Mouse (Mus musculus): ENCODE measurements around the gene P2rx4.

P2rx4 gene

DNA sequence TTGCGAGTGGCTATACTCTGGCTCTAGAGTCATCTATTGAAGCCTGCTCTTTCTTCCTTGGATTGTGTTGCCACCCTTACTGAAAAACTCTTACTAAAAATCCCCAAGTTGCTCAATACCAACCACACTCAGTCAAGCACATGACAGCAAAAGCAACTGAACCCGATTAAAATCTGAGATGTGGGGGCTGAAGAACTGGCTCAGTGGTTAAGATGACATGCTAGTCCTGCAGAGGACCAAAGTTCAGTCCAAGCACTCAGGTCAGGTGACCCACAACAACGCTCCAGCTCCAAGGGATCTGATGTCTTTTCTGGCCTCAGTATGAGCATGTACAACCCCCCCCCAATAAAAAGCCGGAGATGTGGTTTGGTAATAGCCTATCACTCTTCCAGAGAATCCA lies 2.8 kb upstream of the P2rx4 start:
- DNase-seq = no peak

DNA sequence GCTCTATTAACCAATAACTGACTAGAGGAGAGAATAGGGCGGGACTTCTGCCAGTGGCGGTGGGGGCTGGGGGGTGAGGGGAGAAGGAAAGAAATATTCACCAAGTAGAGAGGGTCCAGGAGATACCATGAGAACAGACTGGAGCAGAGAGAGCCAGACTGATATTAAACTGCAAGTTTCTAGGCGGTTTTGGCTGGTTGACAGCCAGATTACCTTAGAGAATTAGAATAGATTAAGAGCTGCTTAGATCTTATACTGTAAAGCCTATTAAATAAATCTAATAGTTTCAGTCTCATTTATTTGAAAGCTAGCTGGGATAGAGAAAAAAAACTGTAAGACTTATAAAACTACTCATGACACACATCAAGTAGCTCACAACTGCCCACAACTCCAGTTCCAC lies 2.2 kb upstream of the P2rx4 start:
- DNase-seq = no peak

DNA sequence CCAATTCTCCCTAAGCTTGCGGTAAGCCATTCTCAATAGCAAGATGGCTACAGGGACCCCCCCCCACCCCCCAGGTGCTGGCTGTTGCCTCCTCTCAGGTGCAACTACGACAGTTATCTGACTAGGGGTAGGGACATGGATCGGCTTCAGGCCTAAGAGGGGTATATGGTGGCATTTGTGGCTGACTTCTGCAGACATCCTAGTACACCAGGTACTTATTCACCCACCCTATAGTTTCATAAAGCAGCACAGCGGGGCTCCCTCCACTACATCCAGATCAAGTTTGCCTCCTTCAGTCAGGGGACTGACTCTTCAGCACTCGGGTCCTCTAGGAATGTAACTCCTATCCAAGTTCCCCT lies 448 bp upstream of the P2rx4 start:
- DNase-seq = no peak

DNA sequence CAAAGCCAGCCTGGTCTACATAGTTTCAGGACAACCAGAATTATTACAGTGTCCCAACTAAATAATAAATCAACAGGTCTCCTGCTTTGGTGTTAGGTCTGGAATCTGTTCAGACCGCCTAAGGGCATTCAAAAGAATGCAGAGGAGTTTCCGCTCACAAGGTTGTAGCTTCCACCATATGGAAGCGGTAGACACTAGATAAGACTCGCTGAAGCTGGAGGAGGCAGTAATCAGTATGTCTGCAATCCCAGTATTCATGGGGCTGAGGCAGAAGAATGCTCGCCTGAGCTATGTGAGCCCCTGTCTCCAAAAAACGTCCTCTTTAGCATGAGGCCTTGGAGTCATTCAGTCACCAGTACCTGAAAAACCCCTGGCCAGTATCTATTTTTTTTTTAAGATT lies 1.5 kb downstream of the P2rx4 start:
- no peak for DNase-seq

DNA sequence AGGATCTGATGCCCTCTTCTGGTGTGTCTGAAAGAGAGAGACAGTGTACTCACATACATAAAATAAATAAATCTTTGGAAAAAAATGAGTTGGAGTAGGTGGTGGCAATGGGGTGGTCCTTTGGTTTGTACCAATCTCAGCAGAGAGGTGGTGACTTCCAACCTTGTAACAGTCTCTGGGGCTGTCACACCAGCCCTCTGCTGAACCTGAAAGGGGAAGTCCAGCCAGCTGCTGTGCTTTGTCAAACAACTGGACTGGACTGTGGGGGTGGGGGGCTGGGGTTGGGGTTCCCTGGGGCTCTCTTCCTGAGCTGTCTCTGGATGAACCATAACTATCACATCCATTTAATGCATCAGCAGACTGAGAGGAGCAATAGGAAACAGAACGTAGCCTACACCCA lies 8.4 kb downstream of the P2rx4 start:
- no peak for DNase-seq

DNA sequence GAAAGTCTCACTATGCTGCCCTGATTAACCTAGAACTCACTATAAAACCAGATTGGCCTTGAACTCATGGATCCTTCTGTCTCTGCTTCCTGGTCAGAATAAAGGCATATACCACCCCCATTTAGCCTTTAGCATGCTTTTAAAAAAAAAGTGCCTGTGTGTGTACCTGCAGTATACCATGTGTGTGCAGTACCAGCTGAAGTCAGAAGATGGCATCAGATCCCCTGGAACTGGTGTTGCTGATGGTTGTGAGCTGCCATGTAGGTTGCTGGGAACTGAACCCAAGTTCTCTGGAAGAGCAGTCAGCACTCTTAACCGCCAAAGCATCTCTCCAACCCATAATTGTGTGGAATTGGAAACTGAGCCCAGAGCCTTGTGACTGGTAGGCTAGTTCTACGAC lies 9.4 kb downstream of the P2rx4 start:
- no peak for DNase-seq

DNA sequence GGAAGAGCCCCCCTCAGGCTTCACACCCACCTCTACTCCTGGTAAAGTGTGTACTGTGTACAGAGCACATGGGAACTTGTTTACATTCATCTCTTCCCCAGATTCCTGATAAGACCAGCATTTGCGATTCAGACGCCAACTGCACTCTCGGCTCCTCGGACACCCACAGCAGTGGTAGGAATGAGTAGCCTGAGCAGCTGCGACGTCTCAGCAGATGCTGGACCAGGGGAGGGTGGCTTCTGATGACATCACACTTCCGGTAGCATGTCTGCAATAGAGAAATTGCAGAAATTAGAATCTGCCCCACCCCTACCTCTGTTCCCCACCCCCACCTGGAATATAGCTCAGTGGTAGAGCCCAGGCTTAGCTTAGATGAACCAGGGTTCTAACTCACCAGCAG lies 11.1 kb downstream of the P2rx4 start:
- no peak for DNase-seq

DNA sequence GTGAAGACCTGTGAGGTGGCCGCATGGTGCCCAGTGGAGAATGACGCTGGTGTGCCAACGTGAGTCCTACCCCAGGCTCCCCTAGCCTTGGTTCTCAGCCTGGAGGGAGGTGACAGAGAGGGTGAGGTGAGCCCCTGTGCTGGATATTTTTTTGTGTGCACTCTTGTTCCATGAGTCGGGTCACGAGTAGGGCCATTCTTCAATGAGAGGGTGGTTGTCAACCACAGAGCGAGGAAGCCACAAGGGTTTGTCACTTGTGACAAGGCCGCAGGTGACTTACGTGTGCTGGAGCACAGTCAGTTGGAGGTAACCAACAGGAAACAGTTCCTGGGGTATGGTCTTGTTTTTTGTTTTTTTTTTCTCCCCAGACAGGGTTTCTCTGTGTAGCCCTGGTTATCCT lies 11.8 kb downstream of the P2rx4 start:
- peak in 1 of 2 experiments; percentile 30 for DNase-seq

DNA sequence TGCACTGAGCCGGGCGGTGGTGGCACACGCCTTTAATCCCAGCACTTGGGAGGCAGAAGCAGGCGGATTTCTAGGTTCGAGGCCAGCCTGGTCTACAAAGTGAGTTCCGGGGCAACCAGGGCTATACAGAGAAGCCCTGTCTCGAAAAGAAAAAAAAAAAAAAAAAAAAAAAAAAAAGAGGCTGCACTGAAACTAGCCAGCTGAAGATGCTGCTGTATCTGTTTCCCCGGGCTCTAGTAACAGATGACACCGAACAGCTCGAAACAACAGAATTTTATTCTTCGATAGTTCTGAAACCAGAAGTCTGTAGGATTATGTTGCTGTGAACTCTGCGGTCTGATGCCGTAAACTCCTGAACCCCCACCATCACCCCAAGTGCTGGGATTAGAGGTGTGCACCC lies 18.1 kb downstream of the P2rx4 start:
- DNase-seq = no peak

DNA sequence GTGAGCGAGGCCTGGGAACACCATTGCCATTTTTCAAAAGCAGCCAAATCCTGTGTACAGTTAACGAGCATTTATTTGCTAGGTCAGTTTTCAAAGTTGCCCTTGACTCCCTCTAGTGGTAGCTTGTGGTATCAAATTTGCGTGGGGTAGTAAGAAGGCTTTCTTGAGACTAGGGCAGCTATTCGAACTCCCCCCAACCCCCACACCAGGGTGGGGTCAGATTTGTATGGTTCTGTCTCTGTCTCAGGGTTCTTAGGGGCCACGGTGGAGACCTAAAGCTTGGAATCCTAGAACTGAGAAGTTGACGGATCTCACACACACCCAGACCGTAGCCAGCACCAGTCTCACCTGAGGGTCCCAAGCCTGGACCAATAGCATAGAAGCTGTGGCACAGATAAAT lies 18.7 kb downstream of the P2rx4 start:
- DNase-seq = peak in 1 of 2 experiments; percentile 33

DNA sequence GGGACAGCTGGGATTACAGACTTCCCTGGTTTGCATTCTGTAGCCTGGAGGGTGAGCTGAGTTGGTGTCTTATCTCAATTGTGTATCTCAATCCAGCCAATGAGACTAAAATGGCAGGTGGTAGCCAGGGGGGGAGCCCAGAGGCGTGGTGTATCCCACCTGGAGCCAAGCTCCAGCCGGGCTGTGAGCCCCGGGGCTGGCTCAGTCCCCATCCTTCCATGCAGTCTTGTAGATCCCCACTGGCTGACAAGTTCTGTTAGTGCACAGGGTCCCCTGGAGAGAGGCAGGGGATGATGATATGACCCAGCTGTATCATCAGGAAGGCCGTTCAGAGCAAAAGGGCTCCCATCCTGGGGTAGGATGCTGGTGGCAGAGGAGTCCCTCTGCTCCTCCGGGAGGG lies 19.3 kb downstream of the P2rx4 start:
- DNase-seq = no peak

DNA sequence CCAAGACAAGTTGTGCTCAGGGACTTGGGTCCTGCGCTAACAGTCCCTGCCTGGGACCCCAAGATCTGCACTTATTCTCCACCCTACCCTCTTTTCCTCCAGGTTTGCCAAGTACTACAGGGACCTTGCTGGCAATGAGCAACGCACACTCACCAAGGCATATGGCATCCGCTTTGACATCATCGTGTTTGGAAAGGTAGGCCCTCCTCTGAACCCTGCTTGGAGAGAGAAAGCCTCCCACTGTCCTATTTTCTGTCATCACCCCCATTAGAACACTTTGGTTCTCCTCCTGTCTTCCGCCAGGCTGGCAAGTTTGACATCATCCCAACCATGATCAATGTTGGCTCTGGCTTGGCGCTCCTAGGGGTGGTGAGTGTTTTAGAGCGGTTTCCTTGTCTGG lies 19.8 kb downstream of the P2rx4 start:
- no peak for DNase-seq

DNA sequence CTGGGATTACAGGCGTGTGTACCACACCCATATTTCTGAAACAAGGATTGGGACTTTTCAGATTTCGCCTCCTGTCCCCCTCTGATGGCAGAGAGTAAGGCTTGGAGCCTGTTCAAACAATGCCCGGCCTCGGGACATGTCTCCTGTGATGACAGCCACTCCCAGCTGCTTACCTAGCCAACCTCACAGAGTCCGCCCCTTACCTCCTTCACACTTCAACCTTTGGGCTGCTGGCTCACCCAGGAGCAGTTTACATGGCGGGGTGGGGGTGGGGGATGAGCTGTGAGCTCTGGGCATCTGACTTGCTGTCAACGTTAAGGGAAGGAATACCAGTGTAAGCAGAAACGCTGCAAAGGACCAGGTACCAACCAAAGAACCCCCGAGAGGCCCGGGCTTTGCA lies 23.4 kb downstream of the P2rx4 start:
- DNase-seq = no peak

DNA sequence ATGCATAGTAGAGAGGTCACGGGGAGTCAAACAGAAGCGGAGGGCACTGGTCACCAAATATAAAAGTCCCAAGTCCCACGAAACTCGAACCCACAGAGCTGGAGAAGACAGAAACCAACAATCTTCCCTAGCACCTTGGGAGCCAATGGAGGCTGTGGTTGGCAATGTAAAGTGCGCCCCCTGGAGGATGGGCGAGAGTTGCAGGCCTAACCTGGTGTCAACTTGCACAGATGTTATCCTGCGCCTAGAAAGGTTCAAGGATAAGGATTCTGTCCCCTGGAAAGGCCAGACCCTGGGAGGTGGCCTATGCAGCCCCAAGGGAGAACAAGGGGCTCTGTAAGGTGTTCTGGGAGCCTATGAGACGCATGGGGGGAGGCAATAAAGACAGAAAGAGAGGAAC lies 24.0 kb downstream of the P2rx4 start:
- peak; percentile 46 to 56 for DNase-seq

DNA sequence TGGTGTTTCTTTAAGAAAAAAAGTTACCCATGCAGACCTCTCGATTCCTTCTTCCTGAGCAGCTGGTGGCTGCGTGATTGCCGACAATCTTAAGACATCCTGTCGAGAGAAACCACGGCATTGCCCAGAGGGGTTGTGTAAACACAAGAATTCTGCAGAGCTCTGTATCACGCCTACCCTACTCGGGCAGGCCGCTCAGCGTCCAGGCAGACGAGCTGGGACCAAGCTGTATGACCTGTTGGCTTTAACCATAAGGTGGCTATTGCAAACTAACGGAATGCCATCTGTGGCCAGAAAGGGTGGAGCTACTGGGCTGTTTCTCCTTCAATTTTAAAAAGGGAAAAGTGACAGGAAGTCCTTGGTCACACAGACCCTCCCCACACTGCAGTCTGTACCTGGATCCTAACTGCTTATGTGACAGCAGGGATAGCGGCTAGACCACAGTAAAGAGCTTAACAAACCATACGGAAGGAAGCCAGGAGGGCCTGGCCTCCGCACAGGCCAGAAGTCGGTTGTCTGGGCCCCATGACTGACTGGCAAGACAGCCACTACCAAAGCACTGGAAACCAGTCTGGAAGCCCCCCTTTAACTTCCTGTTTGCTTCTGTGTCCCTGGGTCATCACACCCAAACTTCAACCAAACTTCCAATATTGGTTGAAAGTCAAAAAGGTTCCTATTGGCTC lies 24.8 kb downstream of the P2rx4 start:
- peak; percentile 32 to 53 for DNase-seq

DNA sequence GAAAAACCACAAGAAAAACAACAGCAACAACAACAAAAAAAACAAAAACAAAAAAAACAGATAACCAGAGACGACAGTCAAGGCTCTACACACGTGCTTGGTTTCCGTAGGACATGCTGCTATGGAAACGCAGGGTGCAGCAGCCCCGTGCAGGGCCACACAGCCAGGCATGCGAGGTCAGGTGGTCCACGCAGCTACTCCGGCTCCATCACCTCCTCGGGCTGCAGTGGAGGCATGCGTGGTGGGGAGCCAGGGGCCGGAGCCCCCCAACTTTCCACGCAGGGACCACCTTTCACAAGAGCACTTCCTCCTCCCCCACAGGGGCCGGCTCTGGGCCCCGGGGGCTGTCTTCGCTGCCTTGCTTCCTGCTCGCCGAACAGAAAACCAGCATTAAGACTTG lies 26.5 kb downstream of the P2rx4 start:
- peak; percentile 32 to 42 for DNase-seq

DNA sequence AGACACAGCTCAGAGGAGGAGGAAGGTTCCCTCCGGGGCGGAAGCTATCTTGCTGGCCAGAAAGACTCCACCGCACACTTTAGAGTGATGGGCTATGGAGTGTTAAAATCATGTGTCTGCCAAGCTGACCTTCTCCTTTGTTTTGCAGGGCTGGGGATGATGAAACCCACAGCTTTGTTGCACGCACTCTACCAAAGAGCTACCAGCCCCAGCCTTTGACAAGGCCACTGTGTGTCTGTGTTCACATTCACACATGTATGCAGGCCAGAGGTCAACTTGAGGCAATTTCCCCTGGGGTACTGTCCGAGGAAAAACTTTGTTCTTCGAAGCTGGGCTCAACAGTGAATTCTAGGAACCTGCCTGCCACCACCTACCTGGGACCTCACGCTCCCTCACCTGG lies 28.5 kb downstream of the P2rx4 start:
- no peak for DNase-seq

DNA sequence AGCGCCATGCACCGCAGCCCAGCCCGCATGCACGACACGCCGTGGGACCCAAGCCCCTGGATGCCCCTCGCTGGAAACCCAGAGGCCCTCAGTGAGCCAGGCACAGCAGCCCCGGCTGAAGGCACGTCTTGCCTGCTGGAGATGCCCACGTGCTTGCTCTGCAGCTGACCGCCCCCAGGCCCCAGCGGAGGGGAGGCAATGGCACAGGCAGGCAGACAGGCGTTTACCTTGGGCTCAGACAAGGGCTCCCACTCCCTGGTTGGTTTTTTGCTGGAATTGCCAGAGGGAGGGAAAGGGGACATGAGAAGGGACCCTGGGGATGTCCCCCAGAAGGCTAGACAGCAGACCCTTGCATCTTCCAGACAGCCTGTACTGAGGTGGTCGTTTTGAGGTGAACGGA lies 29.4 kb downstream of the P2rx4 start:
- no peak for DNase-seq

DNA sequence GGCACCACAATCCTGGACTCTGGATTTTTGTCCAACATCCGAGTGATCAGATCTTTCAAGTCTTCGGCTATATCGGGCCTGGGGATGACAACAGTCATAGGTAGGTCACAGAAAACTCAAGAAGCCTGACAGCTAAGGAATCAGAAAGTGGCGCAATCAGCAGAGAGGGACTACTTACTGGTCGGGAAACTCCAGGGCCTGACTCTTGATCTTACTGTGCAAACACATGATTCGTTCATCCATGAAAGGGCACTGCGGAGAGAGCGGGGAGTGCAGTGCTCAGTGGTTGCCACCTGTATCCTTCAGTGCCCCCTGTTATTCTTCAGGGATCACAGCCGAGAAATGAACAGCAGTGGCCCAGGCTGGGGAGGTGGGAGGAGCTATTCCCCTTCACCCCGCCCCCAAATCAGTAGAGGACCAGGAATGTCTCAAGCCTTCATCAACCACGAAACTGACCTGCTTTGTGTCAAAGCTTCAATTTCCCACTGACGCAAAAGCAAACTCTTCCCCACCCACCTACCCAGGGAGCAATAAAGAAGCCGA lies 36.6 kb downstream of the P2rx4 start:
- DNase-seq = no peak

DNA sequence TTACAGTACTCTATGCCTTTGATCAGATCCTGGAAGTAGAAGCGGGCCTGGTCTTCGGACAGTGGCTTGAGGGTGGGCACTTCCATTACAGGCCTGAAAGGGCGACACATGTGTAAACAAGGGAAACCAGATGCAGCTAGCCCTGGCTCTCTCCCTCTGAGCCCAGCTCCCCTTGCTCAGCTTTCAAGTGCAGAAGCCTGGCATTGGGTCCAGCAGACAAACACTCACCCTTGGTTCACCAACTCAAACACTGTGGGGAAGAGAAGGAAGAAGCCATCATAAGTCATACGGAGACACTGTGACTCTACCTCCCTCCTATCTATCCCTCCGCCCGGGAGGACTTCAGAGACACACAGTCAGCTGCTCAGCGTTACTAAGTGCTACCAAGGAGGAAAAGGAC lies 40.6 kb downstream of the P2rx4 start:
- DNase-seq = no peak

DNA sequence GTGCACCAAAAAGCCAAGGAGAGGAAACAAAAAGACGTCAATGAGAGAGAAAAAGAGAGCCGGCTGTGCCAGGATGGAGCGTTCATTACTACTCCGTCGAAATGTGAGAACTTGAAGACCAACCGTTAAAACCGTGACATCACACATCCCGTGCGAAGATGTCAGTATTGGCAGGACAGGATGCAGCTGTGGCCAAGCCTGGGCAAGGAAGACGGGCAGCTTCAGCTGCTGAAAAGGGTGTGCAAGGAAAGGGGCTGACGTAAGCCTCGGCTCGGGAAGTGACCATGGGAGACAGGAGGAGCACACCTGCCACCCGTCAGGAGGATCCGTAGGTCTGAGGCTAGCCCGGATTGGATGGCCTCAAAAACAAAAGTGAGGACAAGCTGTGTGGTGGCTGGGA lies 47.1 kb downstream of the P2rx4 start:
- DNase-seq = no peak

DNA sequence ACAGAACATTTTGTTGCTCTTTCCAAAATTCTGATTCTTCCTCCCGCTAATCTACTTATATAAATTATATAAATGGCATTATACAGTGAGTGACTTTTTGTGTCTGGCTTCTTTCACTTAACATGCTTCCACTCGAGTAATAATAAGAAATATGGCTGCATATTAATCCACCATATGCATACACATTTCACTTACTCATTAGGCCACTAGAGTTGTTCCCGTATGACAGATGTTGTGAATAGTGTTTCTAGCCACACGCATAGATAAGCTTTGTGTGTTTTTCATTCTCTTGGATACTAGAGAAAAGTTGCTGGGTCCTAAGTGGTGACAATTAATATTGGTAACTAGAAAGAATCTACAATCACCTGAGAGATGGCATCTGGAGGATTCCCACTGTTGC lies 48.3 kb downstream of the P2rx4 start:
- DNase-seq = no peak

DNA sequence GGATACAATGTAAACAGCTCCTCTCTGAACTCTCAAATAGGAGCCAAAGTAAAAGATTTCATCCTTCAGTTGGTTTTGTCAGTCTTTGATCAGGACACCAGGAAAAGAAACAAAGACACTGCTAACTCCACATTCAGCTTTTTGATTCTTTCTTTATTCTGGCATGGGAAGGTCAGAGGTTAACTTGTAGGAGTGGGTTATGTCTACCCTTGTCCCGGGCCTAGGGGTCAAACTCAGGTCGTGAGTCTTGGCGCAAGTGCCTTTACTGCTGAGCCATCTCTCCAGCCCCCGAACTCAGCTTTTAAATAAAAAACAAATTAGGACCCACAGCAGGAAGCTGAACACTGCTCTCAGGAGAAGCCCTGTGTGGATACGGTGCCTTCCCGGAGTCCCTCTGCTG lies 48.8 kb downstream of the P2rx4 start:
- no peak for DNase-seq

DNA sequence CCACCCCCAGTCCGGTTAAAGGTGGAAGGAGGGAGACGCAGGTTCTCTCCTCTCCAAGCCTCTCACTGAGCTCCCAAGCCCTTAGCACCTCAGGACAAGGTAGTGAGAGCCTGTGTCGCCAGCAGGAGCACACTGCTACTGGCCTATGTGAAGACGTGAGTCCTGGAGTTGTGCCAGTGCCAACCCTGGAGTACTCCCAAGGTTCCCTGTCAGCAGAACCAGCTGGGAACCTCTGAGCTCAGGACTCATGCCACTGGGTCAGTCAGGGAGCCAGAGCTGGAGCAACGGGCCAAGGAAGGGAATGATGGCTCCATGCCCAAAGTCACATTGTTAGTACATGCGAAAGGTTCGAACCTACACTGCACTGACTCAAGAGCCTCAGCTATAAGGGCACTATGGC lies 49.3 kb downstream of the P2rx4 start:
- DNase-seq = no peak

DNA sequence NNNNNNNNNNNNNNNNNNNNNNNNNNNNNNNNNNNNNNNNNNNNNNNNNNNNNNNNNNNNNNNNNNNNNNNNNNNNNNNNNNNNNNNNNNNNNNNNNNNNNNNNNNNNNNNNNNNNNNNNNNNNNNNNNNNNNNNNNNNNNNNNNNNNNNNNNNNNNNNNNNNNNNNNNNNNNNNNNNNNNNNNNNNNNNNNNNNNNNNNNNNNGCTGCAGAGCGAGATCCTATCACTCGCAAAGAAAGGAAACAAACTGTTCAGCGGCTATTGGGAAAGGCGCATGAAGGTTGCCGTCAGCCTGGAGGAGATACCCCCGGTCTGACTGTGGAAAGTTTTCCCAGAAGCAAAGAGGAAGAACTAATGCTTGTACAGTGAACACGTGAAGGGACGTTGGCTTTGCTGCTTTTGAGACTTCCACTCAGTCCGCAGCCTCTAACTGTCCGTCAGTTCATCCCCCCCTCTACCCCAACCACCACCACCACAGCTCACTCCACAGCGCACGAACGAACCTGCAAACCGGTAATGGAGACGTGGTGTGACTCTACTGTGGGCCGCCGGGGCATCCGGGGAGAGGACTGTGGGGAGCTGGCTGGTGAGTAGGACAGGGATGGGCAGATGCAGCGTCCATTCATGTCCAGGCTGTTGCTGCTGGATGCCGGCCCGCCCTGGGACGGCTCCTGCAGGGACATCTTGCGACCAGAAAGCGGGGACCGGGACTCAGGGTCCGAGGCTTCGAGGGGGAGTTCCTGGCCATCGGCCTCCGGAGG lies 56.1 kb downstream of the P2rx4 start:
- no peak for DNase-seq
